Mouse (Mus musculus) forebrain, embryonic 15.5 days (tissue): ENCODE measurements around the gene Sorbs2. TPM values are rescaled to one million over a fixed set of nuclear protein-coding genes. Genes with fewer than 3 reads are reported as not detected.

ENCODE experiments used
- ATAC-seq: fragments of 200-750 bp; cut with Nextera tagmentation; replicated peaks from 2 replicates; pipeline ENCODE4 v1.8.0; 2017; ENCODE audit warnings: mild to moderate bottlenecking, moderate TSS enrichment, moderate library complexity
- H3K27ac ChIP-seq: fragments of 300-500 bp; sonication (generic); replicated peaks from 2 replicates; pipeline ENCODE4 v1.5.1; 2015; ENCODE audit warnings: mild to moderate bottlenecking, inconsistent platforms
- H3K27me3 ChIP-seq: fragments of 300-500 bp; sonication (generic); 2 replicates; pipeline ENCODE4 v1.6.1; 2015; ENCODE audit warnings: inconsistent platforms
- H3K36me3 ChIP-seq: fragments of 300-500 bp; sonication (generic); 2 replicates; pipeline ENCODE4 v1.6.1; 2015; ENCODE audit warnings: mild to moderate bottlenecking, inconsistent platforms
- H3K4me1 ChIP-seq: fragments of 300-500 bp; sonication (generic); 2 replicates; pipeline ENCODE4 v1.6.1; 2015; ENCODE audit warnings: inconsistent platforms
- H3K4me2 ChIP-seq: fragments of 300-500 bp; sonication (generic); replicated peaks from 2 replicates; pipeline ENCODE4 v1.6.1; 2015; ENCODE audit warnings: mild to moderate bottlenecking, inconsistent platforms
- H3K4me3 ChIP-seq: fragments of 300-500 bp; sonication (generic); 2 replicates; pipeline ENCODE4 v1.5.1; 2015; ENCODE audit warnings: mild to moderate bottlenecking, inconsistent platforms
- H3K9ac ChIP-seq: fragments of 300-500 bp; sonication (generic); replicated peaks from 2 replicates; pipeline ENCODE4 v1.6.1; 2015; ENCODE audit warnings: mild to moderate bottlenecking, inconsistent platforms
- H3K9me3 ChIP-seq: fragments of 300-500 bp; sonication (generic); 2 replicates; pipeline ENCODE4 v1.6.1; 2016; ENCODE audit warnings: inconsistent platforms
- WGBS: fragments of 180-500 bp; shearing (Covaris S2); methylation state at CpG from one replicate; pipeline ENCODE4 v1.1.7; 2015; ENCODE audit warnings: mixed read lengths; 5-methylcytosine and 5-hydroxymethylcytosine counted together
- polyA plus RNA-seq: library from polyadenylated mRNA; unstranded; fragments of >200 nt; fragmentation: Nextera tagmentation; extraction: Ambion mirVana; gene quantifications from 2 replicates; pipeline ENCODE4 v1.2.1, GENCODE M21; 2015

Sorbs2 gene
- polyA plus RNA-seq = 100 and 106 TPM in 2 replicates

- Histone ChIP-seq H3K4me2 (peak within 1 kb of the TSS; percentile 41), H3K9ac (peak within 1 kb of the TSS; percentile 68), H3K27ac (peak within 1 kb of the TSS; percentile 92), H3K4me3 (peak within 1 kb of the TSS; percentile 49), H3K9me3 (no peaks in the 10 kb centered on the region), H3K4me1 (peaks cover 21% of the 10 kb centered on the region), H3K36me3 (no peaks in the 10 kb centered on the region; the same call in 1 of the 2 replicates), H3K27me3 (no peaks in the 10 kb centered on the region)
- under 1% methylated on average over 16 of the region's 16 CpGs for WGBS
- peak; percentile 94 for ATAC-seq
These were observed at the start of gene Sorbs2 for GRCm38 (mm10) chr8:45507634-45508321. TSS of gene Sorbs2 (plus strand) at chr8:45507788.

GRCm38 (mm10) chr8:45457874-45458273 is 49.7 kb upstream of the Sorbs2 start:
- no peaks in the 10 kb centered on the region for H3K36me3 ChIP-seq
- H3K4me3 ChIP-seq = no peak overlapping the region
- H3K4me2 ChIP-seq = no peak overlapping the region
- no peaks in the 10 kb centered on the region for H3K9me3 ChIP-seq
- ATAC-seq = no peak
- H3K27ac ChIP-seq = no peak overlapping the region
- H3K9ac ChIP-seq = no peak overlapping the region
- H3K27me3 ChIP-seq = no peaks in the 10 kb centered on the region
- H3K4me1 ChIP-seq = no peaks in the 10 kb centered on the region

GRCm38 (mm10) chr8:45469006-45469405 is 38.6 kb upstream of the Sorbs2 start:
- Histone ChIP-seq H3K9ac (no peak overlapping the region), H3K4me3 (no peak overlapping the region), H3K4me2 (no peak overlapping the region), H3K9me3 (no peaks in the 10 kb centered on the region), H3K36me3 (no peaks in the 10 kb centered on the region), H3K4me1 (peaks cover 7% of the 10 kb centered on the region; the same call in 1 of the 2 replicates), H3K27me3 (no peaks in the 10 kb centered on the region), H3K27ac (no peak overlapping the region)
- ATAC-seq = no peak
- WGBS = 36% methylated on average over 2 of the region's 2 CpGs

GRCm38 (mm10) chr8:45469507-45470178 is 37.9 kb upstream of the Sorbs2 start:
- ATAC-seq = peak; percentile 57; the same call in 1 of the 2 replicates
- H3K4me2 ChIP-seq = no peak overlapping the region
- peak overlapping the region; percentile 31; the same call in 1 of the 2 replicates for H3K27ac ChIP-seq
- no peaks in the 10 kb centered on the region for H3K9me3 ChIP-seq
- no peak overlapping the region for H3K4me3 ChIP-seq
- WGBS = 35% methylated on average over 8 of the region's 8 CpGs
- H3K9ac ChIP-seq = no peak overlapping the region
- no peaks in the 10 kb centered on the region for H3K36me3 ChIP-seq
- H3K27me3 ChIP-seq = no peaks in the 10 kb centered on the region
- peaks cover 7% of the 10 kb centered on the region; the same call in 1 of the 2 replicates for H3K4me1 ChIP-seq

DNA sequence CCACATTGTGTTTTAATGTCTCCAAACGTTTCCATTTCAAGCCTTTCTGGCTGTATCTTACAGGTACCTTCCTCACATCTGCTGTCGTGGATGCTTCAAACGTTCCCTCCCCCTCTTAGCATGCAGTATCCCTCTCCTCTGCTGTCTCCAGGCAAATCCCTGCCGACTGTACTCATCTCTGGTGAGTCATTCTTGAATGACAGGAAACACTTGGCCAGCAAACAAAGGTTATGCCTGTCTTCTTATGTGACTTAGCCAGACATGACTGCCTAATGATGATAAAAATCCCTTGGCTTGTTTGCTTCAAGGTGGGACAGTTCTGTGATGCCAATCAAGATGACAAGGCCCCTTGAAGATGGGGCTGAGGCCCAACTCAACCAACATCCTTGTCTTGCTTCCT is 26.7 kb upstream of the Sorbs2 start:
- no peak overlapping the region for H3K27ac ChIP-seq
- no peak overlapping the region for H3K9ac ChIP-seq
- no peaks in the 10 kb centered on the region for H3K9me3 ChIP-seq
- 73% methylated on average over 4 of the region's 4 CpGs for WGBS
- H3K4me1 ChIP-seq = no peaks in the 10 kb centered on the region
- no peaks in the 10 kb centered on the region for H3K36me3 ChIP-seq
- no peak for ATAC-seq
- H3K4me2 ChIP-seq = no peak overlapping the region
- no peaks in the 10 kb centered on the region for H3K27me3 ChIP-seq
- H3K4me3 ChIP-seq = no peak overlapping the region

GRCm38 (mm10) chr8:45486281-45486680 is 21.3 kb upstream of the Sorbs2 start:
- ATAC-seq = no peak
- H3K9me3 ChIP-seq = no peaks in the 10 kb centered on the region
- no peak overlapping the region for H3K4me2 ChIP-seq
- H3K27me3 ChIP-seq = no peaks in the 10 kb centered on the region
- no peak overlapping the region for H3K4me3 ChIP-seq
- no peaks in the 10 kb centered on the region for H3K4me1 ChIP-seq
- no peaks in the 10 kb centered on the region for H3K36me3 ChIP-seq
- H3K9ac ChIP-seq = no peak overlapping the region
- no peak overlapping the region for H3K27ac ChIP-seq
- 55% methylated on average over 3 of the region's 3 CpGs for WGBS

- Histone ChIP-seq H3K36me3 (no peaks in the 10 kb centered on the region), H3K4me2 (no peak overlapping the region), H3K4me3 (no peak overlapping the region), H3K9ac (no peak overlapping the region), H3K27ac (no peak overlapping the region), H3K4me1 (0 out of 2 replicates have a peak, but pooled peaks cover 6% of the 10 kb centered on the region), H3K9me3 (no peaks in the 10 kb centered on the region), H3K27me3 (no peaks in the 10 kb centered on the region)
- ATAC-seq = no peak
- WGBS = 90% methylated on average over 7 of the region's 7 CpGs
These were observed 3.6 kb upstream of the Sorbs2 start for GRCm38 (mm10) chr8:45503971-45504370.

DNA sequence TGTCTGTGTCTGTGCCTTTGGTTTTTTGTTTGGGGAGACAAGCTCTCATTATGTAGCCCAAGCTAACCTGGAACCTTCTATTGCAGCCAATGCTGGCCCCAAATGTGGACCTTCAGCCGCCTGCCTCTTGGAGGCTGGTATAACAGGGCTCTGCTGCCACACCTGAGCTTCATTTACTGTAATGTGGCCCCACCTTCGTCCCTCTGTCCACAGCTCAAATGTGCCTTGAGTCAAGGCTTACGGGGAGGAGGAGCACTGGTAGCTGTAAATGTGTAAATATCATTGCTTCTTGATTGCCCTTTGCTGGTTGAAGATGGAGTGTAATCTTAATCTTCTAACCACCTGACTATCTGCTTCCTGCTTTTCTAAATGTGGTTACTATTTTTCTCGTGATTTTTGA is 1.2 kb upstream of the Sorbs2 start:
- 91% methylated on average over 4 of the region's 4 CpGs for WGBS
- Histone ChIP-seq H3K4me2 (no peak overlapping the region), H3K9ac (no peak overlapping the region), H3K9me3 (no peaks in the 10 kb centered on the region), H3K4me3 (no peak overlapping the region), H3K27ac (no peak overlapping the region), H3K36me3 (no peaks in the 10 kb centered on the region), H3K4me1 (peaks cover 21% of the 10 kb centered on the region), H3K27me3 (no peaks in the 10 kb centered on the region)
- ATAC-seq = no peak

GRCm38 (mm10) chr8:45507277-45507633 is 333 bp upstream of the Sorbs2 start:
- Histone ChIP-seq H3K27me3 (no peaks in the 10 kb centered on the region), H3K9me3 (no peaks in the 10 kb centered on the region), H3K27ac (peak overlapping the region; percentile 92), H3K36me3 (no peaks in the 10 kb centered on the region), H3K4me3 (peak overlapping the region; percentile 49), H3K9ac (peak overlapping the region; percentile 68), H3K4me2 (peak overlapping the region; percentile 41), H3K4me1 (peaks cover 21% of the 10 kb centered on the region)
- ATAC-seq = peak; percentile 63
- 28% methylated on average over 8 of the region's 8 CpGs for WGBS

GRCm38 (mm10) chr8:45508521-45509104 is 1.0 kb downstream of the Sorbs2 start:
- H3K4me2 ChIP-seq = peak overlapping the region; percentile 41
- no peaks in the 10 kb centered on the region for H3K27me3 ChIP-seq
- H3K9ac ChIP-seq = peak overlapping the region; percentile 68
- no peaks in the 10 kb centered on the region; the same call in 1 of the 2 replicates for H3K36me3 ChIP-seq
- peak overlapping the region; percentile 92 for H3K27ac ChIP-seq
- peak; percentile 20 for ATAC-seq
- H3K4me3 ChIP-seq = peak overlapping the region; percentile 49
- 3% methylated on average over 7 of the region's 7 CpGs for WGBS
- H3K4me1 ChIP-seq = peaks cover 21% of the 10 kb centered on the region
- no peaks in the 10 kb centered on the region for H3K9me3 ChIP-seq

GRCm38 (mm10) chr8:45512369-45512768 is 4.8 kb downstream of the Sorbs2 start:
- Histone ChIP-seq H3K9me3 (no peaks in the 10 kb centered on the region), H3K4me1 (peaks cover 18% of the 10 kb centered on the region), H3K36me3 (no peaks in the 10 kb centered on the region; the same call in 1 of the 2 replicates), H3K4me3 (no peak overlapping the region), H3K27ac (no peak overlapping the region), H3K9ac (no peak overlapping the region), H3K27me3 (no peaks in the 10 kb centered on the region), H3K4me2 (no peak overlapping the region)
- no peak for ATAC-seq

DNA sequence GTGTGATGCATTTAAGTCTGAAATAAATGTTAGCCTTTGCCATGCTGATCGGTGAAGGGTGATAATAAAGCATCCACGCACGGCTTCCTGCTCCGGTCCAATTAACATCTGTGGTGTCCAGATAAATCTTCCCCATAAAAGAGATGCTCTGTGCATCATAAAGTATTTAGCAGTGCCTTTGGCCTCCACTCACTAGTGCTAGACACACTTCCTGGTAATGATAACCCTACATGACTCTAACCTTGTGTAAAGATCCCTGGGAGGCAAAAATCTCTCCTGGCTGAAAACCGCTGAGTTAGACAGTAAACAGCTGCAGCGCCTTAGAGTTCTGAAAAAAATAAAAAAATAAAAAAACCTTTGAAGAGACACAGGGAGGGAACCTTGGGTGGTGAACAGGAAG is 14.0 kb downstream of the Sorbs2 start:
- Histone ChIP-seq H3K9ac (no peak overlapping the region), H3K4me3 (no peak overlapping the region), H3K36me3 (peaks cover 5% of the 10 kb centered on the region; the same call in 1 of the 2 replicates), H3K9me3 (no peaks in the 10 kb centered on the region), H3K27ac (no peak overlapping the region), H3K4me2 (no peak overlapping the region), H3K27me3 (no peaks in the 10 kb centered on the region), H3K4me1 (no peaks in the 10 kb centered on the region)
- WGBS = 91% methylated on average over 6 of the region's 6 CpGs
- no peak; the same call in 1 of the 2 replicates for ATAC-seq
